Mouse (Mus musculus): ENCODE results near the gene Rhbdl2. TPM values are rescaled to one million over a fixed set of nuclear protein-coding genes. Genes with fewer than 3 reads are reported as not detected.

Rhbdl2 gene
- polyA plus RNA-seq, 1 experiment from 2014 or later, result 0.75 TPM

DNA sequence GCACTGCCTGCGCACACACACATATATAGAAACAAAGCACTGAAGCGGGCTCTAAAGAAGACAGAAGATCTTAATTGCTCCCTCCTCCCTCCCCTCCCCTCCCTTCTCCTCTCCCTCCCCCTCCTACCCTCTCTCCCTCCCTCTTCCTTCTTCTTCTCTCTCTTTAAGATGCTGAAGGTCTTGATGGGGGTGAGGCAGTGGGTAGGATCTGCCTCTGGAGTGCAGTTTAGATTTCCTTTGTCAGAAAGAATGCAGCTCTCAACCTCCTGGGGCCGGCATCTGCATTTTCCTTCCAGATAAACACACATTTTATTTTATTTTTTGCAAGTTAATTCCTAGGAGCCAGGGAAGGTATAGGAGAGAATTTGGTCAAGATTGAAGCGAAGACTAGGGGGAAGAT, 19.4 kb upstream of the Rhbdl2 start:
- no peaks in the 10 kb centered on the region for H3K27me3 ChIP-seq
- H3K4me2 ChIP-seq (replicated peaks), result no peak overlapping the region
- H3K27ac ChIP-seq, result no peak overlapping the region
- H3K36me3 ChIP-seq, result no peaks in the 10 kb centered on the region
- no peaks in the 10 kb centered on the region for H3K9me3 ChIP-seq
- 77% methylated on average over 4 of the region's 4 CpGs for WGBS
- no peak for ATAC-seq (ENCODE audit: insufficient number of reproducible peaks, insufficient read depth, low FRiP score, low TSS enrichment)
- no peak overlapping the region for H3K4me3 ChIP-seq
- H3K9ac ChIP-seq, result no peak overlapping the region
- no peaks in the 10 kb centered on the region for H3K4me1 ChIP-seq

DNA sequence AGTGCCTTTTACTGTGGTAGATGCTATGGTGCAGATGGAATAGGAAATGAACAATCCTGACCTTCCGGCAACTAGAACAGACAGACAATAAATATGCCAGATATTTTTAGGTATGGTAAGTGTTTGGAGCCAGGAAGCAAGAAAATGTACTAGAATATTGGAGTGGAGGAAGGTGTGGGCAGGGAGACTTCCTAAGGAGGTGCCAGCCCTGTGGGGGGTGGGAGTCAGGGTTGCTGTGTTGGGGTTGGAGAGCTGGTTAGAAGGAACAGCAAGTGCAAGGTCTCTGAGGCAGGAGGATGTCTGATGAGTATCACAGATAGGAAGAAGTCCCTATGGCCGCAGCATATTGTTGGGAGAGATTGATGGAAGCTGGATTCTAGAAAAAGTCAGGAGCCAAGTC, 5.0 kb downstream of the Rhbdl2 start:
- no peak overlapping the region for H3K27ac ChIP-seq
- no peak for ATAC-seq (ENCODE audit: insufficient number of reproducible peaks, insufficient read depth, low FRiP score, low TSS enrichment)
- 84% methylated on average over 2 of the region's 2 CpGs for WGBS
- H3K36me3 ChIP-seq, result no peaks in the 10 kb centered on the region
- H3K4me2 ChIP-seq (replicated peaks), result no peak overlapping the region
- H3K9ac ChIP-seq, result no peak overlapping the region
- H3K9me3 ChIP-seq, result no peaks in the 10 kb centered on the region
- no peak overlapping the region for H3K4me3 ChIP-seq
- H3K27me3 ChIP-seq, result no peaks in the 10 kb centered on the region
- peaks cover 3% of the 10 kb centered on the region; the same call in 1 of the 2 replicates for H3K4me1 ChIP-seq

DNA sequence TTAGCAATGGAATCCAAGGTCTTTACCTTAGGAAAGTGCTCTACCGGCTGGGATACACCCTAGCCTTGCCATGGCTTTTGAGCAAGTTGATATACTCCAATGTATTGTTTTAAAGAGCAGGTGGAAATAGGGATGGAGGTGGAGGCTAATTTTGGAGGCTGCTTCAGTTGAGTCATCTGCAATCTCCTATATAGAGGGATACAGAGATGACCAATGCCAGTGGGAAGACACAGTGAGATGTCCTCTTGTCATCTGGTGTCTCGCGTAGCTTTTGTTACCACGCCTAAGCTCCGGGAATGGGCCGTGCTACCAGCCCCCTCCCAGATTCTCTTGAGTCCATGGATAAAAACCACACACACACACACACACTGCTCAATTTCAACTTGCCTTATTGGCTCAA, 5.5 kb downstream of the Rhbdl2 start:
- no peaks in the 10 kb centered on the region for H3K27me3 ChIP-seq
- no peak for ATAC-seq (ENCODE audit: insufficient number of reproducible peaks, insufficient read depth, low FRiP score, low TSS enrichment)
- no peak overlapping the region for H3K4me2 ChIP-seq (replicated peaks)
- no peak overlapping the region for H3K4me3 ChIP-seq
- H3K9ac ChIP-seq, result no peak overlapping the region
- H3K4me1 ChIP-seq, result no peaks in the 10 kb centered on the region
- 96% methylated on average over 6 of the region's 6 CpGs for WGBS
- H3K9me3 ChIP-seq, result no peaks in the 10 kb centered on the region
- H3K27ac ChIP-seq, result no peak overlapping the region
- H3K36me3 ChIP-seq, result no peaks in the 10 kb centered on the region

DNA sequence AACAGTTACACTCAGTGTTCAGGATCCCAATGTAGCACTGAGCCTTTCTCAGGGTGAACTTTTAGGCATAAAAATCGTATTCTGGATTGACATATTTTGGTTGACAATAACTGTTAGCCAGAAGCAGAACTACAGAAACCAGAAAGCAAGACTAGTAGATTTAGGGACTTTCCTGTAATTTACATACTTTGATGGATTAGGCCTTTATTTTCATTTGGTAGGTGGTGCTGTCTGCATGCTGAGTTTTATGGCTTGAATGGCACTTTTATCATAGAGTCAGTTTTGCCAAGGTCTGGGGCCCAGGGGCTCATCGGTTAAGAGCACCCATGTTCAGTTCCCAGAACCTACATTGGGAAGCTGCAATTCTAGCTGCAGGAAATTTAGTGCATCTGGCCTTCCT, 7.4 kb downstream of the Rhbdl2 start:
- Histone ChIP-seq H3K36me3 (no peaks in the 10 kb centered on the region), H3K9ac (no peak overlapping the region), H3K27ac (no peak overlapping the region), H3K27me3 (no peaks in the 10 kb centered on the region), H3K4me1 (no peaks in the 10 kb centered on the region), H3K4me2 (replicated peaks) (no peak overlapping the region), H3K9me3 (no peaks in the 10 kb centered on the region), H3K4me3 (no peak overlapping the region)
- no peak for ATAC-seq (ENCODE audit: insufficient number of reproducible peaks, insufficient read depth, low FRiP score, low TSS enrichment)
- 80% methylated on average over 2 of the region's 2 CpGs for WGBS

DNA sequence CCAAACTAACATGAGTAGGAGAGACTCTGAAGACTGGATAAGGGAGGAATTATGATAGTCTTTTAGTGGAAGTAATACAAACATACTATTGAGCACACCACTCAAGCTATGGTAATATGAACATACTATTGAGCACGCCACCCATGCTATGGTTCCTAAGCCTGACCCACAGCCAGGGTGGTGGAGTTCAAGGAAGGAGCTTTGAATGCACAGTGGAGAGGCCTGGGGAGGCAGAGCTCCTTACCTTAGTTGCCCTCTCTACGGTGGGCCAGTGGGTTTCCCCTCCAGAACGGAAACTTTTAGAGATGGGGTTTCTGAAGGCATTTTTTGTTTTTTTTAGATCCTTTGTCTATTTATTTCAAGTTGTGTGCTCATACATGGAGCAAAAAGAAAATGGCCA, 9.7 kb downstream of the Rhbdl2 start:
- Histone ChIP-seq H3K36me3 (no peaks in the 10 kb centered on the region), H3K9ac (no peak overlapping the region), H3K4me1 (no peaks in the 10 kb centered on the region), H3K4me2 (replicated peaks) (no peak overlapping the region), H3K27ac (no peak overlapping the region), H3K27me3 (no peaks in the 10 kb centered on the region), H3K4me3 (no peak overlapping the region), H3K9me3 (no peaks in the 10 kb centered on the region)
- WGBS, result 80% methylated on average over 3 of the region's 3 CpGs
- no peak for ATAC-seq (ENCODE audit: insufficient number of reproducible peaks, insufficient read depth, low FRiP score, low TSS enrichment)

DNA sequence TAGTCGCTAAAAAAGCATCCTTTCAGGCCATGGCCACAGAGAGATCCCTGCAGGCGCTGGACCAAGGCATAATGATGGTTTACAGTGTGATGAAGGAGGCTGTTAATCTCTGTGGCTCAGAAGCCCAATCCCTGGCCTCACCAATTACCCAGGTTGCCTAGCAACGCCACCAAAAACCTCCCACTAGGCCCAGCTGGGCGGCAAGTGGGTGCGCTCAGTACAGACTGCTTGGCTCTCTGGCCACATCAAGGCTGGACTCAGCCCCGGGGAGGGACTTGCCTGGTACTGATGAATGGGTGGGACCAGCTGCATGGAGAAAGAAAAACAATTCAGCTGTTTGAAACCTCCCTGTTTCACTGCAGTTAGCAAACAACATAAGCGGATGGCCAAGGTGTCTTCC, 10.2 kb downstream of the Rhbdl2 start:
- no peak for ATAC-seq (ENCODE audit: insufficient number of reproducible peaks, insufficient read depth, low FRiP score, low TSS enrichment)
- H3K27ac ChIP-seq, result no peak overlapping the region
- no peak overlapping the region for H3K4me2 ChIP-seq (replicated peaks)

DNA sequence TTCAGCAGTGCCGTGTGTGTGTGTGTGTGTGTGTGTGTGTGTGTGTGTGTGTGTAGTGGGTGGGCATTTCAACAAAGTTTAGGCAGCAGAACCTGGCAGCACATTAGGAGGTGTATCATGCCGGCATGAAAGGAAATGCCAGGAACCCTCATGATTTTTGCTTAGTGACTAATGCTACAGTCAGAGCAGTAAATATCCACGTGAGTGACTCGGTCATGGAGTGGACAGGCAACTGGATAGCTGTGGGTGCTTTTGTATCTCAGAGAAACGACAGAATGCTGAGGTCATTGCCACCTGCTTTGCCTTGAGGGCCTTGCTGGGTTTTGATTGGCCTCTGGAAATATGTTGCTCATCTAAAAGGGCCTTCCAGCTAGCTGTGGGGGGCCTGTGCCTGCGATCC, 16.0 kb downstream of the Rhbdl2 start:
- H3K27me3 ChIP-seq, result no peaks in the 10 kb centered on the region
- H3K36me3 ChIP-seq, result no peaks in the 10 kb centered on the region
- no peak for ATAC-seq (ENCODE audit: insufficient number of reproducible peaks, insufficient read depth, low FRiP score, low TSS enrichment)
- no peak overlapping the region for H3K9ac ChIP-seq
- 74% methylated on average over 6 of the region's 6 CpGs for WGBS
- H3K4me2 ChIP-seq (replicated peaks), result no peak overlapping the region
- H3K4me3 ChIP-seq, result no peak overlapping the region
- no peaks in the 10 kb centered on the region for H3K9me3 ChIP-seq
- H3K4me1 ChIP-seq, result no peaks in the 10 kb centered on the region
- H3K27ac ChIP-seq, result no peak overlapping the region

More for the DNA sequence above, 10.2 kb downstream of the Rhbdl2 start:
- WGBS, result 48% methylated on average over 7 of the region's 7 CpGs
- no peak overlapping the region for H3K4me3 ChIP-seq
- no peaks in the 10 kb centered on the region for H3K36me3 ChIP-seq
- no peaks in the 10 kb centered on the region for H3K4me1 ChIP-seq
- H3K9me3 ChIP-seq, result no peaks in the 10 kb centered on the region
- no peak overlapping the region; the same call in 1 of the 2 replicates for H3K9ac ChIP-seq
- H3K27me3 ChIP-seq, result no peaks in the 10 kb centered on the region

DNA sequence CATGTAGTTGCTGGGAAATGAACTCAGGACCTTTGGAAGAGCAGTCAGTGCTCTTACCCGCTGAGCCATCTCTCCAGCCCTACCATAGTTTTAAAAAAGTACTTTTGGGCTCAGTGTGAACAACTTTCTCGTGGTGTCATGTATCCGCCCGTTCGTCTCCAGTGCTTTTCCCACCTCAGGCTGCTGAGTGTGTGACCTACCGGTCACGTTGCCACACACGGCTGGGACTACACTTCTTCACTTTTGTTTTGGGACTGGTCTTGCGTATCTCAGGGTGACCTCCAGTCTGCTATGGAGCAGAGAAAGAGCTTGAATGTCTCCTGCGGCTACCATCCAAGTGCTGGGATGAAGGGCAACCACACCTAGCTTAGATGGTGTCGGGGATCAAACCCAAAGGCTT, 20.6 kb downstream of the Rhbdl2 start:
- no peak for ATAC-seq (ENCODE audit: insufficient number of reproducible peaks, insufficient read depth, low FRiP score, low TSS enrichment)
- Histone ChIP-seq H3K4me1 (no peaks in the 10 kb centered on the region), H3K27me3 (no peaks in the 10 kb centered on the region), H3K27ac (no peak overlapping the region), H3K4me2 (replicated peaks) (no peak overlapping the region), H3K4me3 (no peak overlapping the region), H3K9me3 (no peaks in the 10 kb centered on the region), H3K36me3 (no peaks in the 10 kb centered on the region), H3K9ac (no peak overlapping the region)
- WGBS, result 83% methylated on average over 11 of the region's 11 CpGs

DNA sequence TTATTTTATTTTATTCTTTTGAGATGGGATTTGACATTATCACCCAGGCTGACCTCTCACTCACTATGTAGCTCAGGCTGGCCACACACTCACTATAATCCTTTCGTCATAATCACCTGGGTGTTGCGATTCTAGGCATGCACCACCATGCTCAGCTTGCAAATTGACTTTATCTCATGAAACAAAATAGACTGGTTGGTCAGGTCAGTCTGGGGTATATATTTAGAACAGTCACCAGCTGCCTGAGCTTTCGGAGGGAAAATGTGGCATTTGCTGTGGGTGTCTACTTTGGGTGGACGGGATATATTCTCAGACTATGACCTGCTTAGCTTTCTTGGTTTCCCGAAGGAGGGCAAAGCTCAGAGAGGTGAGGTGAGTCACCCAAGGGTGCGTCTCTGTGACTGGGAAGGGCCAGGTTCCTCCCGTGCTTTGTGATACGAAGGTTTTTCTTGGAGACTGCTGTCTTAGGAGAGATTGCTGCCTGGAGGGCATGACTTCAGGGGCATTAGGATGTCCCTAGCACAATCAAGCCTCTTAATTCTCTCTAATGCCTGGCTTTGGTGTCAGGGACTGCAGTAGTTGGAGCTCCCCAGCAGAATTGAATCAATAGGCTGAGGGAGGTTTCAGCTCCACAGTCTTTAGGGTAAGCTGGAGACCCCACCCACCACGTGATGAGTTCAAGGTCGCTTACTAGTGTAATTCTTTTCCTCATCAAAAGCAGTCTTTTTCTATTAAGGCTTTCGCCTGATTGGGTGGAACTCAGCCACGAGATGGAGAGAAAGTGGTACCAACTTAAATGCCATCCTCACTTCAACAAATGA, 23.0 kb downstream of the Rhbdl2 start:
- H3K4me3 ChIP-seq, result no peak overlapping the region
- 82% methylated on average over 12 of the region's 12 CpGs for WGBS
- no peak overlapping the region for H3K27ac ChIP-seq
- H3K36me3 ChIP-seq, result no peaks in the 10 kb centered on the region
- no peaks in the 10 kb centered on the region for H3K9me3 ChIP-seq
- ATAC-seq (ENCODE audit: insufficient number of reproducible peaks, insufficient read depth, low FRiP score, low TSS enrichment), result no peak
- 0 out of 2 replicates have a peak, but pooled peaks cover 4% of the 10 kb centered on the region for H3K4me1 ChIP-seq
- no peak overlapping the region for H3K9ac ChIP-seq
- H3K4me2 ChIP-seq (replicated peaks), result no peak overlapping the region
- H3K27me3 ChIP-seq, result no peaks in the 10 kb centered on the region

DNA sequence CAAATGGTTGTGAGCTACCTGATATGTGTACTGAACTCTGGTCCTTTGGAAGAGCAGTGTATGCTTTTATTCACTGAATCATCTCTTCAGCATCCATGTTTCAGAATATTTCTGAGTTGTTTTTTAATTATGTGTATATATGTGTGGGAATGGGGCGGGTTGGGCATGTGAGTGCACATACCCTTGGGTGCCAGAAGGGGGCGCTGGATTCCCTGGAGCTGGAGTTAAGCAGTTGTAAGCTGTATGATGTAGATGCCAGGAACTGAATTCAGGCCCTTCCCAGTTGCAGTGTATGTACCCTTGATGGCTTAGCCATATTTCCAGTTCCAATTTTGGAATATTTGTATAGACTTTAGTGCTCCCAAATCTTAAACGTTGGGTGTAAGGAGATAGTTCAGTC, 24.9 kb downstream of the Rhbdl2 start:
- 66% methylated on average over 3 of the region's 3 CpGs for WGBS

DNA sequence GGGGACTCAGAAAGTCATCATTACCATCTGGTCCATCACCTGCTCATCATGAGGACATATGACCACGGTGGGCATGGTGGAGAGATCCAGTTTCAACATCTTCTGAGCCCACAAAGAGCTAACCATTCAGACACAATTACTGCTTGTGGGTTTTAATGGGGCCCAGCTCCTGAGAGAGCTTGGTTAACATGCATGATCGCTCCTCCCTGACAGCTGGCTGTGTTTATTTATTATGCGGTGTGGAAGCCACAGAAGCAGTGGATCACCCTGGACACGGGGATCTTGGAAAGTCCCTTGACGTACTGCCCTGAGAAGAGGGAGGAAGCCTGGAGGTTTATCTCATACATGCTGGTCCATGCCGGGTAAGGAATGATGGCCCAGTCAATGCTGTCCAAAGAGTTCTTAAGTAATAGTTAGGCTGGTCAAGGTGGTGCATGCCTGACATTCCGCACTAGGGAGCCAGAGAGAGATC, 26.4 kb downstream of the Rhbdl2 start:
- H3K27me3 ChIP-seq, result no peaks in the 10 kb centered on the region
- H3K9me3 ChIP-seq, result no peaks in the 10 kb centered on the region
- WGBS, result 62% methylated on average over 7 of the region's 7 CpGs
- no peak overlapping the region for H3K4me3 ChIP-seq
- no peak for ATAC-seq (ENCODE audit: insufficient number of reproducible peaks, insufficient read depth, low FRiP score, low TSS enrichment)
- H3K9ac ChIP-seq, result no peak overlapping the region
- H3K36me3 ChIP-seq, result no peaks in the 10 kb centered on the region
- 0 out of 2 replicates have a peak, but pooled peaks cover 4% of the 10 kb centered on the region for H3K4me1 ChIP-seq
- H3K4me2 ChIP-seq (replicated peaks), result no peak overlapping the region
- H3K27ac ChIP-seq, result no peak overlapping the region

More for the DNA sequence above, 24.9 kb downstream of the Rhbdl2 start:
- no peak overlapping the region for H3K4me3 ChIP-seq
- no peak for ATAC-seq (ENCODE audit: insufficient number of reproducible peaks, insufficient read depth, low FRiP score, low TSS enrichment)
- 0 out of 2 replicates have a peak, but pooled peaks cover 4% of the 10 kb centered on the region for H3K4me1 ChIP-seq
- H3K4me2 ChIP-seq (replicated peaks), result no peak overlapping the region
- no peaks in the 10 kb centered on the region for H3K27me3 ChIP-seq
- H3K9ac ChIP-seq, result no peak overlapping the region
- H3K27ac ChIP-seq, result no peak overlapping the region
- H3K9me3 ChIP-seq, result no peaks in the 10 kb centered on the region
- no peaks in the 10 kb centered on the region for H3K36me3 ChIP-seq

DNA sequence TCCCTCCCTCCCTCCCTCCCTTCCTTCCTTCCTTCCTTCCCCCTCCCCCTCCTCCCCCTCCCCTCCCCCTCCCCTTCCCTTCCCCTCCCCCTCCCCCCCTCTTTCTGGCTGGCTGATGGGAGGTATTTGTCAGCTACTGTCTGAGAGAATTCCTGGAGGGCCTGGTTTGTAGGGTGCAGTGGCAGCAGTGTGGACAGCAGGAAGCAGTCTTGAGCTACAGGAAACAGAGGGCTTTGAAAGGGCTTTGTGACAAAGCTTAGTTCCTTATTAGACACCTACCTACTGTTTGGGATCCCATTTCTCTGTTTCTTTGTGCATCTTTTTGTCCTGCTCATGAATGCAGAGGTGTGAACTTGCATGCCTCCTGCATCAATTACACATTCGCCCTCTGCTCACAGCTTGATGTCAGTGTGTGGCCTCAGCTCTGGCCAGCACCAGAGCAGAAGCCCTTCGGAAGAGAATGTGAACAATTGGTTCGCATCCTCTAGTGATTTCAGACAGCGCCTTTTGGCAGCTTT, 31.5 kb downstream of the Rhbdl2 start:
- Histone ChIP-seq H3K9me3 (no peaks in the 10 kb centered on the region), H3K4me2 (replicated peaks) (no peak overlapping the region), H3K36me3 (no peaks in the 10 kb centered on the region), H3K9ac (no peak overlapping the region), H3K4me1 (0 out of 2 replicates have a peak, but pooled peaks cover under 1% of the 10 kb centered on the region), H3K27ac (no peak overlapping the region), H3K4me3 (no peak overlapping the region), H3K27me3 (no peaks in the 10 kb centered on the region)
- no peak for ATAC-seq (ENCODE audit: insufficient number of reproducible peaks, insufficient read depth, low FRiP score, low TSS enrichment)
- 47% methylated on average over 4 of the region's 4 CpGs for WGBS
